Mouse (Mus musculus) MEL (cell line): ENCODE results near the gene Gm20696. TPM values are rescaled to one million over a fixed set of nuclear protein-coding genes. Genes with fewer than 3 reads are reported as not detected.

ENCODE experiments used
- DNase-seq: peaks from one replicate; pipeline ENCODE4 v3.0.0; 2011; ENCODE audit warnings: low read depth, low spot score
- H3K27ac ChIP-seq: 2 replicates; pipeline ENCODE4 v1.5.1; 2012; ENCODE audit warnings: low read depth, mild to moderate bottlenecking, control low read depth, low read length, moderate library complexity; ENCODE audit not compliant: control insufficient read depth
- H3K27me3 ChIP-seq, 2 experiments: fragments of 150-350 bp in 1 of 2; sonication (generic) in 1 of 2; 2 replicates each; pipeline ENCODE4 v1.6.1; 2012; ENCODE audit warnings: low read length in 2 of 2, mild to moderate bottlenecking in 2 of 2, improper control_type of control experiment in 1 of 2, moderate library complexity in 1 of 2; ENCODE audit not compliant: insufficient read depth in 2 of 2, control insufficient read depth in 1 of 2
- H3K36me3 ChIP-seq, 2 experiments: 2 replicates each; pipeline ENCODE4 v1.6.1; 2012 to 2014; ENCODE audit warnings: low read length in 2 of 2, improper control_type of control experiment in 1 of 2, inconsistent platforms in 1 of 2, mild to moderate bottlenecking in 1 of 2; ENCODE audit not compliant: insufficient read depth in 2 of 2, control insufficient read depth in 1 of 2
- H3K4me1 ChIP-seq, 2 experiments: fragments of 150-350 bp in 1 of 2; sonication (generic) in 1 of 2; 2 replicates each; pipeline ENCODE4 v1.6.1; 2012; ENCODE audit warnings: low read length in 2 of 2, improper control_type of control experiment in 1 of 2, mild to moderate bottlenecking in 1 of 2; ENCODE audit not compliant: insufficient read depth in 2 of 2, control insufficient read depth in 1 of 2
- H3K4me3 ChIP-seq, 2 experiments: fragments of 150-350 bp in 1 of 2; sonication (generic) in 1 of 2; 2 replicates each; pipeline ENCODE4 v1.5.1; 2012; ENCODE audit warnings: low read depth in 2 of 2, low read length in 2 of 2, mild to moderate bottlenecking in 2 of 2, moderate library complexity in 2 of 2, control low read depth in 1 of 2, improper control_type of control experiment in 1 of 2; ENCODE audit not compliant: control insufficient read depth in 1 of 2, insufficient read depth in 1 of 2
- H3K79me2 ChIP-seq: 2 replicates; pipeline ENCODE4 v1.6.1; 2012; ENCODE audit warnings: mild to moderate bottlenecking, low read length, moderate library complexity; ENCODE audit not compliant: control insufficient read depth, poor library complexity, insufficient read depth
- H3K9ac ChIP-seq: 2 replicates; pipeline ENCODE4 v1.6.1; 2012; ENCODE audit warnings: low read depth, mild to moderate bottlenecking, control low read depth, low read length, moderate library complexity; ENCODE audit not compliant: control insufficient read depth, poor library complexity, severe bottlenecking
- H3K9me3 ChIP-seq: fragments of 150-350 bp; sonication (generic); replicated peaks from 2 replicates; pipeline ENCODE4 v1.6.1; 2012; ENCODE audit warnings: mild to moderate bottlenecking, low read length, improper control_type of control experiment, moderate library complexity; ENCODE audit not compliant: insufficient read depth
- CHD2 ChIP-seq: IDR thresholded peaks from 2 replicates; pipeline ENCODE4 v1.6.1; 2011; ENCODE audit warnings: low read length, improper control_type of control experiment
- CTCF ChIP-seq, 3 experiments: IDR thresholded peaks in 2 of 3; conservative IDR thresholded peaks in 1 of 3; 2 replicates each; pipeline ENCODE4 v1.5.1; 2011 to 2012; ENCODE audit warnings: low read length in 3 of 3, low read depth in 2 of 3, mild to moderate bottlenecking in 2 of 3, improper control_type of control experiment in 1 of 3, inconsistent platforms in 1 of 3, mixed read lengths in 1 of 3, moderate library complexity in 1 of 3; ENCODE audit not compliant: control insufficient read depth in 1 of 3, insufficient read depth in 1 of 3, poor library complexity in 1 of 3, severe bottlenecking in 1 of 3
- HCFC1 ChIP-seq: IDR thresholded peaks from 2 replicates; pipeline ENCODE4 v1.6.1; 2012; ENCODE audit warnings: low read depth, mild to moderate bottlenecking, inconsistent platforms, low read length, improper control_type of control experiment, moderate library complexity
- KAT2A ChIP-seq: conservative IDR thresholded peaks from 2 replicates; pipeline ENCODE4 v1.6.1; 2012; ENCODE audit warnings: low read depth, low read length, improper control_type of control experiment, inconsistent platforms
- MAFK ChIP-seq: IDR thresholded peaks from 2 replicates; pipeline ENCODE4 v1.6.1; 2011; ENCODE audit warnings: low read depth, mild to moderate bottlenecking, low read length, improper control_type of control experiment, borderline replicate concordance
- MAZ ChIP-seq: IDR thresholded peaks from 2 replicates; pipeline ENCODE4 v1.6.1; 2012; ENCODE audit warnings: low read depth, mild to moderate bottlenecking, inconsistent platforms, low read length, improper control_type of control experiment
- NRF1 ChIP-seq: IDR thresholded peaks from 2 replicates; pipeline ENCODE4 v1.6.1; 2014; ENCODE audit warnings: low read depth, mild to moderate bottlenecking, inconsistent platforms, low read length, improper control_type of control experiment, moderate library complexity; ENCODE audit not compliant: poor library complexity, insufficient read depth, severe bottlenecking
- POLR2A ChIP-seq, 2 experiments: IDR thresholded peaks; 2 replicates each; pipeline ENCODE4 v1.6.1; 2011 to 2012; ENCODE audit warnings: low read length in 2 of 2, mild to moderate bottlenecking in 2 of 2, control low read depth in 1 of 2, improper control_type of control experiment in 1 of 2, low read depth in 1 of 2, moderate library complexity in 1 of 2; ENCODE audit not compliant: control insufficient read depth in 1 of 2, insufficient read depth in 1 of 2, poor library complexity in 1 of 2
- RCOR1 ChIP-seq: IDR thresholded peaks from 2 replicates; pipeline ENCODE4 v1.6.1; 2012; ENCODE audit warnings: low read depth, mild to moderate bottlenecking, inconsistent platforms, low read length, improper control_type of control experiment
- SIN3A ChIP-seq: IDR thresholded peaks from 2 replicates; pipeline ENCODE4 v1.6.1; 2012; ENCODE audit warnings: low read length, improper control_type of control experiment, inconsistent platforms
- TBP ChIP-seq: IDR thresholded peaks from 2 replicates; pipeline ENCODE4 v1.8.0; 2011; ENCODE audit warnings: low read depth, low read length, improper control_type of control experiment
- USF1 ChIP-seq: IDR thresholded peaks from 2 replicates; pipeline ENCODE4 v1.6.1; 2014; ENCODE audit warnings: low read depth, mild to moderate bottlenecking, inconsistent platforms, low read length, improper control_type of control experiment, moderate library complexity
- USF2 ChIP-seq, 2 experiments: IDR thresholded peaks; 2 replicates each; pipeline ENCODE4 v1.6.1; 2011 to 2012; ENCODE audit warnings: improper control_type of control experiment in 2 of 2, low read length in 2 of 2, borderline replicate concordance in 1 of 2, inconsistent platforms in 1 of 2, low read depth in 1 of 2, mild to moderate bottlenecking in 1 of 2; ENCODE audit not compliant: insufficient read depth in 1 of 2
- ZC3H11A ChIP-seq: IDR thresholded peaks from 2 replicates; pipeline ENCODE4 v1.6.1; 2012; ENCODE audit warnings: low read depth, mild to moderate bottlenecking, inconsistent platforms, low read length, improper control_type of control experiment
- ZKSCAN1 ChIP-seq: IDR thresholded peaks from 2 replicates; pipeline ENCODE4 v1.6.1; 2012; ENCODE audit warnings: low read depth, mild to moderate bottlenecking, inconsistent platforms, low read length, improper control_type of control experiment, moderate library complexity
- ZMIZ1 ChIP-seq: IDR thresholded peaks from 2 replicates; pipeline ENCODE4 v1.6.1; 2012; ENCODE audit warnings: low read depth, mild to moderate bottlenecking, inconsistent platforms, low read length, improper control_type of control experiment, moderate library complexity
- ZNF384 ChIP-seq: IDR thresholded peaks from 2 replicates; pipeline ENCODE4 v1.6.1; 2012; ENCODE audit warnings: low read depth, mild to moderate bottlenecking, inconsistent platforms, low read length, improper control_type of control experiment
- polyA plus RNA-seq, 2 experiments: library from polyadenylated mRNA; stranded (reverse) in 1 of 2; unstranded in 1 of 2; fragments of >175 nt in 1 of 2; fragments of >200 nt in 1 of 2; gene quantifications; 2 replicates each; pipeline versions ENCODE4 v1.2.1 to v1.2.4; 2012; ENCODE audit warnings: low replicate concordance in 2 of 2, low read depth in 1 of 2; ENCODE audit not compliant: insufficient read length in 2 of 2, insufficient read depth in 1 of 2, missing spikeins in 1 of 2
- total RNA-seq: library from RNA; depleted of rRNA; stranded (reverse); fragments of 300-350 nt; gene quantifications from 2 replicates; pipeline ENCODE4 v1.2.3, GENCODE M21; 2012

Gene Gm20696
- total and polyA plus RNA-seq, 3 experiments, result 0.07 to 0.39 TPM; not detected in 1

- Histone ChIP-seq H3K9ac (no peak overlapping the region), H3K4me3 (no peak overlapping the region), H3K9me3 (no peaks in the 10 kb centered on the region), H3K79me2 (no peaks in the 10 kb centered on the region), H3K36me3 (no peaks in the 10 kb centered on the region; a peak in 1 of 4 replicates), H3K4me1 (no peaks in the 10 kb centered on the region), H3K27me3 (no peaks in the 10 kb centered on the region), H3K27ac (no peak overlapping the region)
- DNase-seq, result no peak
- no peak for TF ChIP-seq NRF1
- no peak for TF ChIP-seq SIN3A
- no peak for TF ChIP-seq RCOR1
- no peak for TF ChIP-seq POLR2A (IDR thresholded peaks at IDR 0.05; ENCODE audit: control insufficient read depth in 1 of 2, insufficient read depth in 1 of 2, low read depth in 1 of 2, low read length in 2 of 2, poor library complexity in 1 of 2)
- no peak for TF ChIP-seq ZC3H11A
- TF ChIP-seq KAT2A, result no peak
- no peak for TF ChIP-seq TBP
- TF ChIP-seq MAZ, result no peak
- no peak for TF ChIP-seq USF1
- no peak for TF ChIP-seq CHD2
- TF ChIP-seq ZMIZ1, result no peak
- no peak for TF ChIP-seq HCFC1
- TF ChIP-seq CTCF (IDR thresholded peaks at IDR 0.05 in 2 of 3, conservative IDR thresholded peaks at IDR 0.05 in 1 of 3; ENCODE audit: control insufficient read depth in 1 of 3, insufficient read depth in 1 of 3, low read depth in 2 of 3, low read length in 3 of 3, poor library complexity in 1 of 3, severe bottlenecking in 1 of 3), result no peak
- no peak for TF ChIP-seq ZNF384
- TF ChIP-seq ZKSCAN1, result no peak
These were observed 182.3 kb downstream of the Gm20696 start for GRCm38 (mm10) chr6:99484197-99484725.

- Histone ChIP-seq H3K27ac (no peak overlapping the region), H3K36me3 (no peaks in the 10 kb centered on the region), H3K4me1 (no peaks in the 10 kb centered on the region), H3K4me3 (no peak overlapping the region), H3K79me2 (no peaks in the 10 kb centered on the region), H3K9ac (no peak overlapping the region), H3K9me3 (no peaks in the 10 kb centered on the region), H3K27me3 (no peaks in the 10 kb centered on the region)
- no peak for DNase-seq
- TF ChIP-seq ZKSCAN1 (no peak), TBP (no peak), USF2 (IDR thresholded peaks at IDR 0.05; ENCODE audit: borderline replicate concordance in 1 of 2, insufficient read depth in 1 of 2, low read depth in 1 of 2, low read length in 2 of 2) (no peak), HCFC1 (no peak), MAFK (no peak)
These were observed 183.0 kb downstream of the Gm20696 start for GRCm38 (mm10) chr6:99483556-99483955.
